Mouse (Mus musculus) cerebellum, adult 11-12 months (tissue): ENCODE data around the gene Man2a1.

Experiments used
- DNase-seq: peaks from one replicate; pipeline ENCODE4 v3.0.0; 2022

Man2a1 gene

GRCm38 (mm10) chr17:64641376-64641775 is 40.8 kb downstream of the Man2a1 start:
- DNase-seq: no peak

GRCm38 (mm10) chr17:64643644-64644043 is 43.1 kb downstream of the Man2a1 start:
- no peak for DNase-seq

GRCm38 (mm10) chr17:64644888-64645605 is 44.5 kb downstream of the Man2a1 start:
- no peak for DNase-seq

GRCm38 (mm10) chr17:64647396-64647795 is 46.9 kb downstream of the Man2a1 start:
- no peak for DNase-seq

- DNase-seq: no peak
Observed at GRCm38 (mm10) chr17:64650702-64651101, 50.2 kb downstream of the Man2a1 start.

GRCm38 (mm10) chr17:64653621-64654020 is 53.1 kb downstream of the Man2a1 start:
- no peak for DNase-seq

GRCm38 (mm10) chr17:64659682-64660081 is 59.1 kb downstream of the Man2a1 start:
- DNase-seq: no peak

GRCm38 (mm10) chr17:64666518-64666917 is 66.0 kb downstream of the Man2a1 start:
- no peak for DNase-seq

- DNase-seq: no peak
Observed at GRCm38 (mm10) chr17:64668504-64668903, 68.0 kb downstream of the Man2a1 start.

GRCm38 (mm10) chr17:64674401-64674800 is 73.9 kb downstream of the Man2a1 start:
- DNase-seq: no peak

GRCm38 (mm10) chr17:64674980-64675379 is 74.4 kb downstream of the Man2a1 start:
- no peak for DNase-seq

- peak; percentile 9 for DNase-seq
Observed at GRCm38 (mm10) chr17:64676735-64677469, 76.4 kb downstream of the Man2a1 start.

- DNase-seq: no peak
Observed at GRCm38 (mm10) chr17:64681461-64681860, 80.9 kb downstream of the Man2a1 start.

- DNase-seq: no peak
Observed at GRCm38 (mm10) chr17:64681927-64682326, 81.4 kb downstream of the Man2a1 start.

- no peak for DNase-seq
Observed at GRCm38 (mm10) chr17:64684088-64684487, 83.6 kb downstream of the Man2a1 start.

- peak; percentile 33 for DNase-seq
Observed at GRCm38 (mm10) chr17:64685216-64685903, 84.8 kb downstream of the Man2a1 start.

GRCm38 (mm10) chr17:64689614-64690013 is 89.1 kb downstream of the Man2a1 start:
- DNase-seq: no peak

- no peak for DNase-seq
Observed at GRCm38 (mm10) chr17:64697277-64697831, 96.8 kb downstream of the Man2a1 start.

GRCm38 (mm10) chr17:64698516-64698915 is 98.0 kb downstream of the Man2a1 start:
- no peak for DNase-seq

- DNase-seq: no peak
Observed at GRCm38 (mm10) chr17:64703649-64704230, 103.2 kb downstream of the Man2a1 start.

GRCm38 (mm10) chr17:64707529-64707928 is 107.0 kb downstream of the Man2a1 start:
- DNase-seq: no peak

GRCm38 (mm10) chr17:64716318-64716717 is 115.8 kb downstream of the Man2a1 start:
- peak; percentile 88 for DNase-seq

GRCm38 (mm10) chr17:64719760-64720159 is 119.2 kb downstream of the Man2a1 start:
- no peak for DNase-seq
